Mouse (Mus musculus) C2C12 (cell line): ENCODE results near the gene Srd5a3.

Experiments
- CEBPB ChIP-seq: IDR thresholded peaks from one replicate; pipeline ENCODE4 v1.6.1; 2011; ENCODE audit warnings: low read depth, mild to moderate bottlenecking, control low read depth, moderate library complexity
- CTCF ChIP-seq: IDR thresholded peaks from one replicate; pipeline ENCODE4 v1.5.1; 2011; ENCODE audit not compliant: control insufficient read depth, insufficient read depth, insufficient read length
- MAX ChIP-seq: IDR thresholded peaks from one replicate; pipeline ENCODE4 v1.6.1; 2011; ENCODE audit warnings: mild to moderate bottlenecking, control low read depth
- MYOG ChIP-seq: IDR thresholded peaks from one replicate; pipeline ENCODE4 v1.6.1; 2011; ENCODE audit not compliant: control insufficient read depth, insufficient read length; ENCODE audit errors: extremely low read depth

- TF ChIP-seq CTCF (no peak), MAX (no peak), CEBPB (no peak), MYOG (no peak)
Measured at GRCm38 (mm10) chr5:76177664-76178063, 37.6 kb downstream of the Srd5a3 start.
